Comparison of ENCODE assay signal across 9 mouse cellular contexts in genomic region chr3:51327817-51328216, GRCm38 (mm10). TPM values are rescaled to one million over a fixed set of nuclear protein-coding genes. Genes with fewer than 3 reads are reported as not detected.
DNase-seq lines count a peak whose midpoint lies in the region.
"Had no signal": no experiment of that assay in that cellular context is flagged by ENCODE, and none has a peak within 500 bp of the region (broad histone marks: within the 10 kb centered on the region; RNA-seq: fewer than 3 reads in every experiment).

No protein-coding gene starts in this region.

- peak; percentile 58 to 76 for DNase-seq in adrenal gland, adult (ENCODE audit: inconsistent age in 2 of 2, low spot score in 1 of 2)
- no peak for DNase-seq in adrenal gland, adult 8-10 months
- peak; percentile 16 for DNase-seq in kidney, adult 18-20 months
- DNase-seq in kidney, adult 9 months: no peak
- DNase-seq in 416B (ENCODE audit: low read depth): peak; percentile 82
- peak; percentile 41 for DNase-seq in gastrocnemius, postnatal 25 days
- DNase-seq in cerebellum, postnatal 25 days: no peak
- DNase-seq in right cerebral cortex, adult 2 months (ENCODE audit: low spot score in 2 of 2): no peak
- DNase-seq: layer of hippocampus, adult 9-11 months had no signal

RNA-seq across cellular contexts. Expression of gene Elf2, which starts 12.6 kb away (rescaled TPM):
- 10 to 100 TPM; 57.5 to 93.6 (median 80.2) TPM for total RNA-seq in adrenal gland, adult 8-10 months (2022)
- total RNA-seq in gastrocnemius, postnatal 25 days (2021): 10 to 100 TPM; 44.3 to 46.1 TPM

Comparison
In these comparisons a context has a peak if more than half of its experiments do, and no peak if none do; other contexts are left out.
1. DNase-seq: peak in adrenal gland, adult (2 of 2), kidney, adult 18-20 months (single experiment), 416B (single experiment) and gastrocnemius, postnatal 25 days (single experiment); none in adrenal gland, adult 8-10 months (single experiment), kidney, adult 9 months (single experiment), cerebellum, postnatal 25 days (0 of 2) and right cerebral cortex, adult 2 months (0 of 2).